Mouse (Mus musculus): ENCODE data around the gene Rubcn. TPM values are rescaled to one million over a fixed set of nuclear protein-coding genes. Genes with fewer than 3 reads are reported as not detected.

Gene Rubcn
- polyA plus RNA-seq (2015; fragmentation: Nextera tagmentation; extraction: Ambion mirVana), result 11.3 and 11.4 TPM in 2 replicates

DNA sequence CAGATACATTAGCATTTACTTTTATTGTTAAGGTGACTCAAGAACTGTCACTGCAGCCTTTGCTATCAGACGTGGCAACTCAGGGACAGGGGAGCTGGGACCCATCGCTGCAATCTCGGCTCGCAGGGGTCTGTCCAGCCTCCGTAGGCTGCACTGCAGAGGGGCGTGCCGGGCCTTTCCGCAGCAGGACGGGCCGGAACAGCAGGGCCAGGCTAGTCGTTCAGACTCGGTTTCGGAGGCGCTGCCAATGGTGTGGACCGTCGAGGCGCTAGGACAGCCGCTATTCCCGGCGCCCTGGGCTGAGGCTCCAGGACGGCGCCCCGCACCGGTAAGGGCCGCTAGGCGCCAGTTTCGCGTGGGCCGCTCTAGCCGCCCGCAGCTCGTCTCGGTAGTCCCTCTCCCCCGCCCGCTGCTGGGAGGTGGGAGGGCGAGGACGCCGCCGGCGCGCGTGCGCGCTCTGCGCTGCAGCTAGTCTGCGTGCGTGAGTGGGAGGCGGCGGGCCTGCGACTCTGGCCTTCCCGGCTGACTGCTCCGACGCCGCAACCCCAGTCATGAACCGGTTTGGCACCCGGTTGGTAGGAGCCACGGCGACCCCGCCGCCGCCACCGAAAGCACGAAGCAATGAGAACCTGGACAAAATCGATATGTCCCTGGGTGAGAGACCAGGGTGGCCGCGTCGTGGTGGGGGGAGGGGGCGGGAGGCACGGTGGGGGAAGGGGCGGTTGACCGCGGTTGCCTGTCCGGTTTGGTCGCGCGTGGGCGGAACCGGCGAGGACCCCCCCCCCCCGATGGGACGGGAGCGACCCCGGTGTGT lies at the start of gene Rubcn, which contains the start of gene Fyttd1:
Gene Rubcn (minus strand): TSS at position 424 of the 814 bp plus-strand sequence.
Gene Fyttd1 (plus strand): TSS at position 158 of the 814 bp plus-strand sequence.

DNA sequence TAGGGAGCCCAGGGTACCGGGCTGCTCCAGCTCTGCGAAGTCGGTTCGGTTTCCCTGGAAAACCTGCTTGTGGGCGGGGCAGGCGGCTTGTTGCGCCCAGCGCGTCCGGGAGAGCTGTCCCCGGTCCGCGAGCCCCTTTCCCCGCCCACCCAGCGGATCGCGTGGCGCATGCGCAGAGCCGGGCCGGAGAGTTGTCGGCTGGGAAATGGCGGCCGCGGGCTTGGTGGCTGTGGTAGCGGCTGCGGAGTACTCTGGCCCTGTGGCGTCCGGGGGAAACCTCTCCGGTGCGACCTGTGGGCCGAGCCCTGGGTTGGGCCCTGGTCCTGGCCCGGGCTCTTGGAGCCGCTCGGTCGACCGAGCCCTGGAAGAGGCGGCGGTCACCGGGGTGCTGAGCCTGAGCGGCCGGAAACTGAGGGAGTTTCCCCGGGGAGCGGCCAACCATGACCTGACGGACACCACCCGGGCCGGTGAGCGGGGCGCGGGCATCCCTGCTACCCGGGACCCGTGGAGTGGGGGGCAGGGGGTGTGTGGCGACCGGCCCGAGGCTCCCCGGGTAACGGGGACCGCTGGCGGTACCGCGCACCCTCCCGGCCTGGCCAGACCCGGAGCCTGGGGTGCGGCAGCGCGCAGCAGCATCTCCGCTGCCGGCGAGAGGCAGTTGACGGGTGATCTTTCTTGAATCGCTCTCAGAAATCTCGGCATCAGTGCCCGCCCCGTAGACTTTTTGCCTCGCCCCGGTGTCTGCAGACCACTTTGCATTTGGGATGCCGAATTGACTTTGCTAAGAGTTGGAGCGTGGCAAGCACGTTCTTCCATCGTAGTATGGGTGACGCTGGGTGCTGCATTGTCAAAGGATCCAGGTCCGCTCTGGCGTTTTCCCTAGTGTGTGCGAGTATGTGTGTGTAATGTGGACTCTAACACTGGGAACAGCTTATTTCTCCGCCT lies 36.6 kb upstream of the Rubcn start, which contains the start of gene Lrch3:
Gene Lrch3 (plus strand): TSS at position 164 of the 945 bp plus-strand sequence.

DNA sequence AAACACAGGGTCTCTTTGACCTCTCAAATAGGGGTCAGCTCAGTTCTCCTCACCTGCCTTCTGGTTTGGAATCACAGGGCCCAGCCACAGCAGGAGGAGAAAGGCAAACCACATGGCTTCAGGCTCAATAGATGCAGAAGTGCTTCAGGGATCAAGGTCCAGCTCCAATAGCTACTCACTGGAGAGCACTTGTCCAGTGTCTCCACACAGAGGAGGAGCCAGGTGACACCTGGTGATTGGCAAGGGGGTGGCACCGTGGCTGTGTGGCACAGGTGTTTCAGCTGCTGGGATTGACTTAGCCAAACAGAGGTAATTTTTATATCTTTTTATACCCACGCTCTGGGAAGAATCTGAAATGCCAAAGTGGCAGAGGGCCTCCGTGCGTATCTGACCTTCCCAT lies 67.2 kb downstream of the Rubcn start, which contains the start of gene Smbd1:
Gene Smbd1 (minus strand): TSS at position 157 of the 400 bp plus-strand sequence.

DNA sequence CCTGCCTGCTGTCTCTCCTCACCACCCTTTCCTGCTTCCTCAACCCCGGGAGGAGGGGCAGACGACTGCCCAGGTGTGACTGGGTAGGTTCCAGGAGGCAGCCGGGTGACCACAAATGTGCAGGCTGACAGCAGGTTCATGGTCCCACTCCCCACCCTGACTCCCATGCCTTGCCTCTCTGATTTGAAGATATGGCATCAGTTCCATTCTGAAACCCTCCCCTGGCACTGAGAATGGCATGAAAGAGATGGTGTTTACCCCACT lies 80.2 kb downstream of the Rubcn start, which contains the start of gene Muc20:
Gene Muc20 (minus strand): TSS at position 10 of the 264 bp plus-strand sequence.

Other genes with a start within 250 kb of the Rubcn start
- 18.7 and 22.3 TPM in 2 replicates for gene Tnk2, start 233.9 kb downstream of the Rubcn start, polyA plus RNA-seq (2015; fragmentation: Nextera tagmentation; extraction: Ambion mirVana)
- gene Muc4, start 141.9 kb downstream of the Rubcn start, polyA plus RNA-seq (2015; fragmentation: Nextera tagmentation; extraction: Ambion mirVana), result not detected in 2 replicates
- not detected in 2 replicates for gene Muc20, start 80.3 kb downstream of the Rubcn start, polyA plus RNA-seq (2015; fragmentation: Nextera tagmentation; extraction: Ambion mirVana)
- gene Smbd1, start 67.3 kb downstream of the Rubcn start, polyA plus RNA-seq (2015; fragmentation: Nextera tagmentation; extraction: Ambion mirVana), result not detected in 2 replicates
- 81.1 and 114 TPM in 2 replicates for gene Fyttd1, start 266 bp downstream of the Rubcn start, polyA plus RNA-seq (2015; fragmentation: Nextera tagmentation; extraction: Ambion mirVana)
- gene Lrch3, start 36.3 kb upstream of the Rubcn start, polyA plus RNA-seq (2015; fragmentation: Nextera tagmentation; extraction: Ambion mirVana), result 11.5 and 12.0 TPM in 2 replicates
- gene Iqcg, start 178.5 kb upstream of the Rubcn start, polyA plus RNA-seq (2015; fragmentation: Nextera tagmentation; extraction: Ambion mirVana), result 0.64 and 1.2 TPM in 2 replicates
- 699 and 727 TPM in 2 replicates for gene Rpl35a, start 178.7 kb upstream of the Rubcn start, polyA plus RNA-seq (2015; fragmentation: Nextera tagmentation; extraction: Ambion mirVana)
- 0.63 and 0.82 TPM in 2 replicates for gene Lmln, start 184.8 kb upstream of the Rubcn start, polyA plus RNA-seq (2015; fragmentation: Nextera tagmentation; extraction: Ambion mirVana)

Data from urinary bladder, postnatal 0 days (tissue).